Mouse (Mus musculus): Measurements from ENCODE around the gene Arhgap27. TPM values are rescaled to one million over a fixed set of nuclear protein-coding genes. Genes with fewer than 3 reads are reported as not detected.

Arhgap27 gene
- total and polyA plus RNA-seq, 3 experiments, result 6.3 to 15.0 TPM; not detected in 1

DNA sequence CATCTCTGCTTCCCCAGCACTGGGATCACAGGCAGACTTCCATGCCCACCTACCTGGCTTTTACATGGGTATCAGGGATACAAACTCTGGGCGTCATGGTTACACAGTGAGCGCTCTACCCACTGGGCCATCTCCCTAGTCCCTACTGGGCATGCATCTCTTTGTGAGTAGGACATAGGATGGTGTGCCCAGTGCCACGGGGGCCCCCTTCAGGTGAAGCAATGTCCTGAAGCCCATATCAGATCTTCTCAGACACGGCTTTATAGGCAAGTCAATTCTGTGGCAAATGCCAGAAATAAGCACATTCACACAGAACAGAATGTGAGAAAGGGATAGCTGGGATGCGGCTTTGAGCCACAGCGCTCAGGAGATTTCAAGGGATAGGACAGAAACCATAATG, 20.4 kb downstream of the Arhgap27 start:
- Histone ChIP-seq H3K36me3 (ENCODE audit: control insufficient read depth in 1 of 2, insufficient read depth in 2 of 2, low read length in 2 of 2) (peaks cover 0 to 12% of the 10 kb centered on the region in 2 experiments; a peak in 2 of 4 replicates), H3K9ac (ENCODE audit: control insufficient read depth, low read depth, low read length, poor library complexity, severe bottlenecking) (no peak overlapping the region), H3K9me3 (replicated peaks; ENCODE audit: insufficient read depth, low read length) (no peaks in the 10 kb centered on the region), H3K79me2 (ENCODE audit: control insufficient read depth, insufficient read depth, low read length, poor library complexity) (no peaks in the 10 kb centered on the region), H3K27me3 (ENCODE audit: control insufficient read depth in 1 of 2, insufficient read depth in 2 of 2, low read length in 2 of 2) (no peaks in the 10 kb centered on the region), H3K4me1 (ENCODE audit: control insufficient read depth in 1 of 2, insufficient read depth in 2 of 2, low read length in 2 of 2) (peaks cover 2 to 15% of the 10 kb centered on the region in 2 experiments), H3K4me3 (ENCODE audit: control insufficient read depth in 1 of 2, insufficient read depth in 1 of 2, low read depth in 2 of 2, low read length in 2 of 2) (no peak overlapping the region), H3K27ac (ENCODE audit: control insufficient read depth, low read depth, low read length) (no peak overlapping the region)
- DNase-seq (ENCODE audit: low read depth, low spot score), result no peak
- no peak for TF ChIP-seq NELFE (IDR thresholded peaks at IDR 0.05; ENCODE audit: low read depth, low read length)

DNA sequence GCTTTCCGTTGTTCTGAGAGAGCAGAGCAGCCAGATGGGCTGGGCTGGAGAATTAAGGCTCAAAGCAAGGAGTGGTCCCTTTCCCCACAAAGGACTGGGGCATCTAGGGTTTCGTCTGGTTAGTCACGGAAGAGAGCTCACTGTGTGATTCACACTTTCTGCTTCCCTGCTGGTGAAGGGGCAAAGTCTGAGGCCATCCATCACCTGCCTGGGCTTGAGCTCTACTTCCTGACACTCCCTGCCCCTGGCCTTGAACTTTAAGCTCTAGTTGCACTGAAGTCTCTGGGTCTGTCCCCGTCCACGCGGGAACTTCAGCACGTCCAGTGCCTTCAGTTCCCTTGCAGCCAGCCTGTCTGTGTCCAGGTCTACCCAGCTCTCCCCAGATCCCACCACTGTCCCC, 22.8 kb downstream of the Arhgap27 start:
- Histone ChIP-seq H3K36me3 (ENCODE audit: control insufficient read depth in 1 of 2, insufficient read depth in 2 of 2, low read length in 2 of 2) (no peaks in the 10 kb centered on the region), H3K79me2 (ENCODE audit: control insufficient read depth, insufficient read depth, low read length, poor library complexity) (no peaks in the 10 kb centered on the region), H3K9ac (ENCODE audit: control insufficient read depth, low read depth, low read length, poor library complexity, severe bottlenecking) (no peak overlapping the region), H3K27me3 (ENCODE audit: control insufficient read depth in 1 of 2, insufficient read depth in 2 of 2, low read length in 2 of 2) (no peaks in the 10 kb centered on the region), H3K4me1 (ENCODE audit: control insufficient read depth in 1 of 2, insufficient read depth in 2 of 2, low read length in 2 of 2) (peaks cover 0 to under 1% of the 10 kb centered on the region in 2 experiments; a peak in 2 of 4 replicates), H3K9me3 (replicated peaks; ENCODE audit: insufficient read depth, low read length) (no peaks in the 10 kb centered on the region), H3K27ac (ENCODE audit: control insufficient read depth, low read depth, low read length) (no peak overlapping the region), H3K4me3 (ENCODE audit: control insufficient read depth in 1 of 2, insufficient read depth in 1 of 2, low read depth in 2 of 2, low read length in 2 of 2) (no peak overlapping the region)
- TF ChIP-seq CHD2 (IDR thresholded peaks at IDR 0.05; ENCODE audit: low read length), result no peak
- no peak for DNase-seq (ENCODE audit: low read depth, low spot score)

DNA sequence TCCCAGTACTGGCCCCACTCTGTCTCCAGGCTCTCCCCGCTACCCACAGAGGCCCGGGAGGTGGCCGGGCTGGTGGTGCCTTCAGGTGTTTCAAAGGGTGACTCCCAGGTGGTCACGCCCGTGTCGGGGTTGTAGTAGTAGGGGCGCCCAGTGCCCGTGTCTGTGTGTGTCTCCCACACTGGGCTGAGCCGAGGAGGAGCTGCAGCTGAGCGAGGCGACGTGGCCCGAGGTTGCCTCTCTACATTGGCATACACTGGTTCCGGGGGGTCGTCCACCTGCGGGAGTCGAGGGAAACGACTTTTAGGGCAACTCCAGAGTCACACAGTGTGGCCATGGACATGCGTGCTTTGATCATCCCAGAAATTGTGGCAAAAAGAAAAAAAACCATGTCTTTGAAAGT, 23.4 kb downstream of the Arhgap27 start:
- Histone ChIP-seq H3K4me1 (ENCODE audit: control insufficient read depth in 1 of 2, insufficient read depth in 2 of 2, low read length in 2 of 2) (no peaks in the 10 kb centered on the region), H3K79me2 (ENCODE audit: control insufficient read depth, insufficient read depth, low read length, poor library complexity) (no peaks in the 10 kb centered on the region), H3K9me3 (replicated peaks; ENCODE audit: insufficient read depth, low read length) (no peaks in the 10 kb centered on the region), H3K27me3 (ENCODE audit: control insufficient read depth in 1 of 2, insufficient read depth in 2 of 2, low read length in 2 of 2) (no peaks in the 10 kb centered on the region), H3K27ac (ENCODE audit: control insufficient read depth, low read depth, low read length) (no peak overlapping the region), H3K36me3 (ENCODE audit: control insufficient read depth in 1 of 2, insufficient read depth in 2 of 2, low read length in 2 of 2) (no peaks in the 10 kb centered on the region), H3K9ac (ENCODE audit: control insufficient read depth, low read depth, low read length, poor library complexity, severe bottlenecking) (no peak overlapping the region), H3K4me3 (ENCODE audit: control insufficient read depth in 1 of 2, insufficient read depth in 1 of 2, low read depth in 2 of 2, low read length in 2 of 2) (no peak overlapping the region)
- no peak for TF ChIP-seq MYC (IDR thresholded peaks at IDR 0.05; ENCODE audit: low read depth, low read length)
- TF ChIP-seq MEF2A (IDR thresholded peaks at IDR 0.05; ENCODE audit: extremely low read depth, insufficient replicate concordance, low read depth, low read length, poor library complexity, severe bottlenecking), result no peak
- TF ChIP-seq NRF1 (IDR thresholded peaks at IDR 0.05; ENCODE audit: insufficient read depth, low read depth, low read length, poor library complexity, severe bottlenecking), result no peak
- TF ChIP-seq MYB (IDR thresholded peaks at IDR 0.05; ENCODE audit: low read depth, low read length), result no peak
- no peak for TF ChIP-seq GABPA (IDR thresholded peaks at IDR 0.05; ENCODE audit: low read depth, low read length)
- no peak for TF ChIP-seq TAL1 (IDR thresholded peaks at IDR 0.05; ENCODE audit: low read length)
- no peak for TF ChIP-seq JUND (IDR thresholded peaks at IDR 0.05; ENCODE audit: low read depth, low read length)
- no peak for TF ChIP-seq ZNF384 (IDR thresholded peaks at IDR 0.05; ENCODE audit: low read depth, low read length)
- TF ChIP-seq POLR2A (IDR thresholded peaks at IDR 0.05; ENCODE audit: control insufficient read depth in 1 of 2, insufficient read depth in 1 of 2, low read depth in 1 of 2, low read length in 2 of 2, poor library complexity in 1 of 2), result no peak
- no peak for DNase-seq (ENCODE audit: low read depth, low spot score)

All from MEL (cell line).